Mouse (Mus musculus): ENCODE measurements around the gene Ky.

Ky gene

DNA sequence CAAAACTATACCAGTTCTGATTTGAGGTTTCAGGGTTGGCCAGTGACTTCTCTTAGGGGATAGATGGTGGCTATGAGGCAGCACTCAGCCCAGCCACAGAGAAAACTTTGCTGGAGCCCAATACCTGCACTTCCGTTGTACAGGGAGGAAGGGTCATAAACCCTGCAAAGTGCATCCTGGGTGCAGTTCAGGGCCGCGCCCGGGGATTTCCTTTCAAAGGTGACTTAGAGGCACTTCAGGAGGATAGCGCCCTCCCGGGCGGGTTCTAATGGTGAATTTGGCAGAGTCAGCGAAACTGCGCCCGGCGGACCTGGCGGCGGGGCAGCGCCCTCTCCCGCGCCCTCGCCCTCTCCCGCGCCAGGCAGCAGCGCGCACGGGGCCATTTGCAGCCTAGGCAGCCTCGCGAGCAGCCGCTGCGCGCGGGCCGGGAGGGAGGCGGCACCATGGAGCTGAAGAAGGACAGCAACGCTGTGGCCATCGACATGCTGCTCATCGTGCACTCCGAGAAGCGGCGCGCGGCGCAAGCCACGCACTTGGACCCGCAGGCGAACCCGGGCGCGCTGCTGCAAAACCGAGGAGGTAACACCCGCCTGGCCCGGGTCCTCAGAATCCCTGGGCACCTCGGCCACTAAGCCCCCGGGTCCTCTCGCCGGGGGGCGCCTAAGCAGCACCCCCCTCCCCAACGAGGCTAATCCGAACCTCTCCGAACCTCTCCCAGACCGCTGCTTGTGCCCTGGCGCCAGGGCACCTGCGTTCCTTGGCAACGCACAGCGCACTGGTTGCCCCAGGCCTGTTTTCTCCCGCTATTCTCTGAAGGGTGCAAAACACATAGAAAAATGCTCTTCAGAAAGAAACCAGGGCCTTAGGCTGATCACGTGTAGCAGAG lies at the start of gene Ky:
Gene Ky (plus strand): TSS at position 51 of the 886 bp plus-strand sequence.
- peak; percentile 49 for DNase-seq (ENCODE audit: low spot score)

DNA sequence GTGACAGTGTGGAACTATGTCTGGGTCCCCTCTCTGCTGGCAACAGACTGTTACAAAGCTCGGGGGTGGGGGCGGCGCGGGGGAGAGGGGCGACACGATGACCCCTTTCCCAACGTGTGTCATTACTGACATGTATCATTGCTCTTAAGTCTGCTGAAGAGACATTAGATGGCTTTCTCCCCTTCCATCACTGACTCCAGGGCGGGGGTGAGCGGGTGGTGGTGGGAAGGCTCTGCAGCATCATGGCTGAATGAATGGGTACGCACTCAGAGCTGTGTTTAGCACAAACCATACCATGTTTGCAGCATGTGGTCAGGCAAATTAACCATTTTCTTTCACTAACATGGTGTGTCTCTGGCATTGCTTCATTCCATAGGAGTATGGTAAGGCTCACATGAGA lies 43.3 kb upstream of the Ky start:
- no peak for DNase-seq (ENCODE audit: low spot score)

- DNase-seq (ENCODE audit: low spot score): no peak
These were observed 40.5 kb upstream of the Ky start for GRCm38 (mm10) chr9:102465044-102465443.

GRCm38 (mm10) chr9:102465726-102466125 lies 39.8 kb upstream of the Ky start:
- no peak for DNase-seq (ENCODE audit: low spot score)

- no peak for DNase-seq (ENCODE audit: low spot score)
These were observed 35.3 kb upstream of the Ky start for GRCm38 (mm10) chr9:102470076-102470819.

DNA sequence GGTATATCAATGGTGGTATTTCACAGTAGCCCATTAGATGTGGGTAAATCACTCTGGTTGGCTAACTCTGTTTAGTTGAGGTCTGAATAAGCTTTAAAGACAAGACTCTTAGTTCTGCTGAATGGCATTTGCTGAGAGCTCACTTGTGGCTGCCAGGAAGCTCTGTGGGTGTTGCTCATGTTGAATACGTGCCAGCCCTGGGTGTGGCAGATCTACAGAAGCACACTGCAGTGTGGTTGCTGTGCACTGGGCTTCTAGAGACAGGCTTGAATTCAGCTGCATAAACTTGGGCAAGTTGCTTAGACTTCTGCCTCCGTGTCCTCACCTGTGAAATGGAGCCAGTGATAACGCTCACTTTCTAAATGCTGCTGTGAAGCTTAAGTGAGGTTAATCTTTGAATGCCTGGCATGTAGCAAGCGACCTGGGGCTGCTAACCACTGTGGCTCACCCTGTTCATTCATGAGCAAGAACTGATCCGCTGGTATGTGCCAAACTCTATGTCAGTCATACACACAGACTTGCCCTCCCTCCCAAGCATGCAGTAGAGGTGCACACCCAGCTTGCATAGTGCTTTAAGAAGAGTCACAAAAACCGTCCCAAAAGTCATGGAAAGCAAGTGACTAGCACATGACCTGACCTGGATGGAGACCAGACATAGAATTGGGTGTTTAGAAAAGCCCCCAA lies 27.6 kb upstream of the Ky start:
- no peak for DNase-seq (ENCODE audit: low spot score)

GRCm38 (mm10) chr9:102478451-102478835 lies 27.1 kb upstream of the Ky start:
- no peak for DNase-seq (ENCODE audit: low spot score)

GRCm38 (mm10) chr9:102479022-102479421 lies 26.5 kb upstream of the Ky start:
- DNase-seq (ENCODE audit: low spot score): peak; percentile 38

DNA sequence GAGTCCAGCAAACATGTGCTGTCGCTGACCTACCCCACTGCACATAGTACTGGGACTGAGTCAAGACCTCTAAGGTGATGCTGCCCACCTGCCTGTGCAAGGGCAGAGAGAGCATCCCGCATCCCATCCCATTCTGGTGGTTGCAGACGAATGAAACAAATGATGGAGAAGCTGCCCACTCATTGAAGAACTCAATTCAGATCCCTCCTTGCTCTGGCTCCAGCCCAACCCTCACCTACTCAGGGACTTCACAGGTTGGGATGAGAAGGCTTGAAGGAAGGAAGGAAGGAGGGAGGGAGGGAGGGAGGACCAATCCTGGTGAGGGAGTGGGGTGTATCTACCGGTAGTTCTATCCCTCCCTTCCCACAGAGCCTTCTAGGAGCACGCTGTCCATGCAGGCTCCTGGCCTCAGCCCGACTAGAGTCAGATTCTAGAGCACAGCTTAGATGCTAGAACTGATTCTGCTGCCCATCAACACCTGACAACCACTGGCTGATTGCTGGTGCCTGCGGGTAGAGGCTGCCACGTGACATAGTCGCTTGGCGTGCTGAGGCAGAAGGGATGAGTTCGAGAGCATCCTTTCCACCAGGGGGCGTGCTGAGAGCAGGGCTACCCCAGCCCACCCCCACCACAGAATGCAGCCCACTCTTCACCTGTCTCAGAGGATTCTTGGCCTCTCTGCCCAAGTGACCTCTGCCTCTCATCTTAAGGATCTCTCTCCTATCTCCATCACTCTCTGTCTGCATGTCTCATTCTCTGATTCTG lies 13.3 kb upstream of the Ky start:
- DNase-seq (ENCODE audit: low spot score): peak; percentile 59

- DNase-seq (ENCODE audit: low spot score): peak; percentile 63
These were observed 12.5 kb upstream of the Ky start for GRCm38 (mm10) chr9:102493044-102493443.

- DNase-seq (ENCODE audit: low spot score): no peak
These were observed 11.6 kb upstream of the Ky start for GRCm38 (mm10) chr9:102493916-102494315.

DNA sequence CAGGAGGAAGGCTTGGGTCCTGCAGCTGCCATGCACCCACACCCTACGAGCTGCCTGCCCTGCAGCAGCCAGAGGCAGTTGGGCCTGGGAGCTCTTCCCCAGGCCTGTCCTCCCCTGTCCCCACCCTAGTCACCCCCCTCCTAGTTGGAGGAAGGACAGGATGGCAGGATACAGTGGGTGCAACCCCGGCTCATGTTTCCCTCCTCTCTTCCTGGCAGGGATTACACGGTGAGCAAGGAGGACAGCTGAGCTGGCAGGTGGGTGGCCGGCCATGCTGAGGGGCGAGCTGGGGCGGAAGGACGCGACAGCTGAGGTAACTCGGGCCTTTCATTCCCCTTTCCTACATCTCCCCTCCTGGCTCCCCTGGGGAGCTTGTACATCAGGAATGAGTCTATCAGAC lies 11.1 kb upstream of the Ky start:
- no peak for DNase-seq (ENCODE audit: low spot score)

DNA sequence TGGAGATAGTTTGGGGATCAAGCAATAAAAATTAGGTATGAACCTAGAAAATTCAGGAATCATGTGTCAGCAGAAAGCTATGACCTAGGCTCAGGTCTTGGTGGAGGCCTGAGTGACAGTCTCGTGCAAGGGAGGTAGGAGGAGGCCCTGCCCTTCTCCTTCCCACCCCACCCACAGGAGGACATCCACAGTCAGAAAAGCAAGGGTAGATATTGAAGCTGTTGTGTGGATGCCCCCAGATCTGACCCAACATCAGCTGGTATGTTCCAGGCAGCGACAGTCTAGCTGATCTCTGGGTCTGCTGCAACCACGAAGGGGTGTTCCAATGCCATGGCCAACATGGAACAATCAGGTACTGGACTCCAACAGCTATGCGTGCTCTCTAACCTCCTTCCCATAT lies 10.3 kb upstream of the Ky start:
- no peak for DNase-seq (ENCODE audit: low spot score)

- DNase-seq (ENCODE audit: low spot score): no peak
These were observed 9.0 kb upstream of the Ky start for GRCm38 (mm10) chr9:102496481-102497041.

DNA sequence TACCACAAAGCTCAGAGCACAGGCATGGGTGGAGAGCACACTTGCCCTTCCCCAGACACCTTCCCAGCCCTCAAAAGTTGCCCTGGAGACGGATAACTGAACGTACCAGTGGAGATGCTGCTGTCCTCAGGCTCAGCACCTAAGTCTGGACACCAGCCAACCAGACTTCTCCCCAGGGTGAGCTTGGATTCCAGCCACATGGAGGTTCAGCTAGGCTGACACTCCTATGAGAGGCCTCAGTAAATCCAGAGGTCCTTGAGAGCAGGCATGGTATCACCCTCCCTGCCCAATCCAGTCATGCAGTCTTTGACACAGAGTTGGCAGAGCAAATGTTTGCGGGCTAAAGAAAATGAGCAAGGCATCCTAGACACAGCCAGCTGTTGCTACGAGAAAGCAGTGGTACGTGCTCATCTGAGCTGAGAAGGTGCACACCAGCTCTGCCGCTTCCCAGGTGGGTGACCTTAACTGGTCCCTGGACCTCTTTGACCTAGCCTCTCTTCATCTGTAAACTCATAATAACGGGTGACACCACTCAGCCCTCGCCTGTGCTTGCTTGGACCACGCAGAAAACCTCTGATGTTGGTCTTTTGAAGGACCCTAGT lies 8.4 kb upstream of the Ky start:
- DNase-seq (ENCODE audit: low spot score): no peak

GRCm38 (mm10) chr9:102497833-102498430 lies 7.6 kb upstream of the Ky start:
- no peak for DNase-seq (ENCODE audit: low spot score)

DNA sequence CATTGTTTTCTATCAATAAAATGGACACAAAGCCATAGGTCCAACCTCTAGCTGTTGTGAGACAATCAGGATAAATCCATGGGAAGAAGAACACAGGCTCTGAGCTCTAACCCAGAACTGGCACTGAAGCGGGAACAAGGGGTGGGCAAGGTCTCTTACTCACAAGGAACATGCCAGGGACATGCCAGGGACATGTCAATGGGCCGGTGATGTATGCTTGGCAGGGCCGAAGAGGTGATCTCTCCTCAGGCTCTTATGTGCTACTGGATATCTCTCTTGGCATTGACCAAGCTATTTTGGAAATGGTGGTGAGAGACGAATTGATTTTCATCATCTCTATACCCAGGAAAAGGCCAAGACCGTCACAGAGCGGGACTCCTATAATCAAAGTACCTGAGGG lies 6.8 kb upstream of the Ky start:
- DNase-seq (ENCODE audit: low spot score): no peak

- no peak for DNase-seq (ENCODE audit: low spot score)
These were observed 6.3 kb upstream of the Ky start for GRCm38 (mm10) chr9:102499266-102499665.

- DNase-seq (ENCODE audit: low spot score): no peak
These were observed 5.8 kb upstream of the Ky start for GRCm38 (mm10) chr9:102499746-102500145.

GRCm38 (mm10) chr9:102501113-102501512 lies 4.4 kb upstream of the Ky start:
- no peak for DNase-seq (ENCODE audit: low spot score)
